Mouse (Mus musculus) spleen, postnatal 4 days (tissue): ENCODE measurements around the gene Atcay.
"Not testable (repeated sequence)": the region's sequence is repeated elsewhere in the genome, so short reads cannot be mapped to it uniquely, and the experiment has no call there.

ENCODE experiments used
- DNase-seq, 2 experiments: peaks; one replicate each; pipeline ENCODE4 v3.0.0; 2022; ENCODE audit warnings: low spot score in 2 of 2

Gene Atcay

GRCm38 (mm10) chr10:81200605-81201287 lies 29.9 kb downstream of the Atcay start:
- no peak for DNase-seq

- DNase-seq = no peak
These were observed 30.5 kb downstream of the Atcay start for GRCm38 (mm10) chr10:81200141-81200540.

GRCm38 (mm10) chr10:81198990-81199389 lies 31.6 kb downstream of the Atcay start:
- no peak for DNase-seq

GRCm38 (mm10) chr10:81198230-81198629 lies 32.4 kb downstream of the Atcay start:
- DNase-seq = peak; percentile 62 to 84

GRCm38 (mm10) chr10:81197305-81197704 lies 33.3 kb downstream of the Atcay start:
- DNase-seq = no peak

- no peak for DNase-seq
These were observed 34.1 kb downstream of the Atcay start for GRCm38 (mm10) chr10:81196470-81197065.

GRCm38 (mm10) chr10:81195300-81195699 lies 35.3 kb downstream of the Atcay start:
- no peak for DNase-seq

GRCm38 (mm10) chr10:81193991-81194774 lies 36.5 kb downstream of the Atcay start:
- DNase-seq = no peak

GRCm38 (mm10) chr10:81192968-81193501 lies 37.6 kb downstream of the Atcay start:
- DNase-seq = no peak

- DNase-seq = peak; percentile 79 to 90
These were observed 38.2 kb downstream of the Atcay start for GRCm38 (mm10) chr10:81192270-81192967.

- no peak for DNase-seq
These were observed 39.2 kb downstream of the Atcay start for GRCm38 (mm10) chr10:81191342-81191982.

- DNase-seq = no peak
These were observed 39.7 kb downstream of the Atcay start for GRCm38 (mm10) chr10:81190912-81191321.

GRCm38 (mm10) chr10:81190236-81190911 lies 40.3 kb downstream of the Atcay start:
- no peak for DNase-seq

GRCm38 (mm10) chr10:81189821-81190220 lies 40.8 kb downstream of the Atcay start:
- DNase-seq = no peak

GRCm38 (mm10) chr10:81187161-81187560 lies 43.5 kb downstream of the Atcay start:
- DNase-seq = no peak

- DNase-seq = no peak
These were observed 45.9 kb downstream of the Atcay start for GRCm38 (mm10) chr10:81184765-81185164.

GRCm38 (mm10) chr10:81183805-81184204 lies 46.8 kb downstream of the Atcay start, which contains the start of gene 4930442H23Rik:
Gene 4930442H23Rik (minus strand): TSS chr10:81183849.
- DNase-seq = no peak

GRCm38 (mm10) chr10:81182336-81183333 lies 48.0 kb downstream of the Atcay start, which contains the start of gene Dapk3:
Gene Dapk3 (plus strand): TSS chr10:81183005.
- peak; percentile 93 to 96 for DNase-seq

- not testable (repeated sequence) for DNase-seq
These were observed 48.8 kb downstream of the Atcay start for GRCm38 (mm10) chr10:81181860-81182259.
